Comparison of ENCODE assay signal across 18 mouse cellular contexts in the genomic region with DNA sequence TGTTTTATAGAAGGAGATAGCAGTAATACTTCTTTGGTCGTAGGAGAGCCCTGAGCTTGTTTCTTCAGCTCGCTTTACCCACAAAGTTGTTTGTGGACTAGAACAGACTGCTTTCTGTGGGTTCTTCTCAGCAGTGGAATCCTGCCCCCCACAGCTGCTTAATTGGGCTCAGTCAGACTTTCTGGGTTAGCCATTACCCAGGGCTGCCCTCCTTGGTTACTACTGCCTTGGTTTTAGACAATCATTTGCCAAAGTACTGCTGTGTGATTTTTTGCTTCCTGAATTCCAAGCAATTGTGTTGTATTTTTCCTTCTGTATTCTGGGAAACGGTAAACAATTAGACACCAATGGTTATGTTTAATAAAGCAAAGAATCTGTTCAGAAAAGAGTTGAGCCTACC.
DNase-seq lines count a peak whose midpoint lies in the region; ATAC-seq and TF ChIP-seq lines count a peak whose summit lies in the region.
"Had no signal": no experiment of that assay in that cellular context is flagged by ENCODE, and none has a peak within 500 bp of the region (broad histone marks: within the 10 kb centered on the region; RNA-seq: fewer than 3 reads in every experiment).

No protein-coding gene starts in this region.

- peaks cover 3% of the 10 kb centered on the region for H3K4me1 ChIP-seq in bone marrow, adult 2 months (ENCODE audit: control insufficient read depth, insufficient read depth, low read length)
- peaks cover 5% of the 10 kb centered on the region; the same call in 1 of the 2 replicates for H3K4me1 ChIP-seq in kidney, postnatal 0 days (replicated peaks; ENCODE audit: insufficient read depth, low read length)
- H3K4me1 ChIP-seq in stomach, embryonic 16.5 days (ENCODE audit: control insufficient read depth, insufficient read depth, low read length): no peaks in the 10 kb centered on the region
- H3K4me1 ChIP-seq: intestine, embryonic 15.5 days; lung, embryonic 15.5 days had no signal

- DNase-seq in layer of hippocampus, adult 2 months (ENCODE audit: low spot score in 2 of 2): no peak
- DNase-seq in layer of hippocampus, adult 11-12 months (ENCODE audit: low spot score): no peak
- peak; percentile 55 for DNase-seq in kidney, postnatal 0 days (ENCODE audit: low spot score)
- no peak for DNase-seq in T-cell, adult 2 months (ENCODE audit: low spot score)
- DNase-seq in heart, adult 8-10 months (ENCODE audit: low spot score): no peak
- DNase-seq: adrenal gland, postnatal 25 days; cerebellum, adult 9-10 months; embryo, embryonic 11 days; gastrocnemius, postnatal 10 days had no signal

- no peak overlapping the region for H3K9ac ChIP-seq in kidney, postnatal 0 days (ENCODE audit: low read depth, low read length)
- no peak overlapping the region for H3K9ac ChIP-seq in stomach, embryonic 16.5 days (ENCODE audit: low read length)
- H3K9ac ChIP-seq: embryonic facial prominence, embryonic 15.5 days; hindbrain, embryonic 13.5 days; intestine, embryonic 15.5 days; lung, embryonic 15.5 days had no signal

- no peaks in the 10 kb centered on the region for H3K9me3 ChIP-seq in kidney, postnatal 0 days (replicated peaks; ENCODE audit: low read length)
- no peaks in the 10 kb centered on the region for H3K9me3 ChIP-seq in stomach, embryonic 16.5 days (replicated peaks; ENCODE audit: control insufficient read depth, low read length)
- H3K9me3 ChIP-seq: embryonic facial prominence, embryonic 15.5 days; forebrain, embryonic 10.5 days; hindbrain, embryonic 13.5 days; intestine, embryonic 15.5 days; lung, embryonic 15.5 days; megakaryocyte, embryonic 14.5 days had no signal

- no peaks in the 10 kb centered on the region for H3K36me3 ChIP-seq in kidney, postnatal 0 days (ENCODE audit: insufficient read depth, low read length)
- no peaks in the 10 kb centered on the region for H3K36me3 ChIP-seq in stomach, embryonic 16.5 days (ENCODE audit: control insufficient read depth, insufficient read depth, low read length)
- H3K36me3 ChIP-seq: embryonic facial prominence, embryonic 15.5 days; forebrain, embryonic 10.5 days; hindbrain, embryonic 13.5 days; intestine, embryonic 15.5 days; lung, embryonic 15.5 days had no signal

- TF ChIP-seq POLR2A in bone marrow, adult 2 months (IDR thresholded peaks at IDR 0.05; ENCODE audit: borderline replicate concordance, control insufficient read depth, low read depth, low read length): no peak

- H3K4me3 ChIP-seq in layer of hippocampus, adult 2 months: no peak overlapping the region
- no peak overlapping the region for H3K4me3 ChIP-seq in bone marrow, adult 2 months (replicated peaks; ENCODE audit: control insufficient read depth, low read depth, low read length)
- no peak overlapping the region for H3K4me3 ChIP-seq in kidney, postnatal 0 days (replicated peaks; ENCODE audit: low read depth, low read length)
- no peak overlapping the region for H3K4me3 ChIP-seq in stomach, embryonic 16.5 days (replicated peaks; ENCODE audit: low read length)
- H3K4me3 ChIP-seq: embryonic facial prominence, embryonic 15.5 days; forebrain, embryonic 10.5 days; hindbrain, embryonic 13.5 days; intestine, embryonic 15.5 days; lung, embryonic 15.5 days had no signal

- peak overlapping the region; percentile 55; the same call in 1 of the 2 replicates for H3K27ac ChIP-seq in layer of hippocampus, adult 2 months
- peak overlapping the region; percentile 61; the same call in 1 of the 2 replicates for H3K27ac ChIP-seq in bone marrow, adult 2 months (ENCODE audit: control insufficient read depth, insufficient read depth, low read depth, low read length, poor library complexity)
- peak overlapping the region; percentile 65; the same call in 1 of the 2 replicates for H3K27ac ChIP-seq in kidney, postnatal 0 days
- peak overlapping the region; percentile 36; the same call in 1 of the 2 replicates for H3K27ac ChIP-seq in stomach, embryonic 16.5 days (ENCODE audit: low read length)
- H3K27ac ChIP-seq: embryonic facial prominence, embryonic 15.5 days; forebrain, embryonic 10.5 days; hindbrain, embryonic 13.5 days; intestine, embryonic 15.5 days; lung, embryonic 15.5 days had no signal

- TF ChIP-seq CTCF in layer of hippocampus, adult 2 months (conservative IDR thresholded peaks at IDR 0.05): no peak
- TF ChIP-seq CTCF in bone marrow, adult 2 months (IDR thresholded peaks at IDR 0.05; ENCODE audit: control insufficient read depth, insufficient read depth, low read length): no peak
- TF ChIP-seq CTCF in kidney, postnatal 0 days (IDR thresholded peaks at IDR 0.05; ENCODE audit: low read depth): peak; percentile 5; the same call in 1 of the 2 replicates

- H3K4me2 ChIP-seq in kidney, postnatal 0 days (ENCODE audit: low read length): no peak overlapping the region
- H3K4me2 ChIP-seq in stomach, embryonic 16.5 days (ENCODE audit: low read depth, low read length): no peak overlapping the region
- H3K4me2 ChIP-seq: embryonic facial prominence, embryonic 15.5 days; hindbrain, embryonic 13.5 days; intestine, embryonic 15.5 days; lung, embryonic 15.5 days had no signal

- peak; percentile 82 for ATAC-seq in kidney, postnatal 0 days (replicated peaks; ENCODE audit: low FRiP score, low read depth)
- no peak for ATAC-seq in stomach, embryonic 16.5 days (ENCODE audit: insufficient read depth, low FRiP score)
- ATAC-seq: intestine, embryonic 15.5 days; midbrain, embryonic 16.5 days had no signal

- WGBS in bone marrow, adult 2 months: 48% methylated on average over 3 of the region's 3 CpGs
- WGBS in kidney, postnatal 0 days: 65% methylated on average over 3 of the region's 3 CpGs
- WGBS in stomach, embryonic 16.5 days: 81% methylated on average over 3 of the region's 3 CpGs

- no peaks in the 10 kb centered on the region for H3K27me3 ChIP-seq in kidney, postnatal 0 days (ENCODE audit: insufficient read depth, low read length)
- no peaks in the 10 kb centered on the region for H3K27me3 ChIP-seq in stomach, embryonic 16.5 days (ENCODE audit: control insufficient read depth, insufficient read depth, low read length)
- H3K27me3 ChIP-seq: embryonic facial prominence, embryonic 15.5 days; hindbrain, embryonic 13.5 days; intestine, embryonic 15.5 days; lung, embryonic 15.5 days had no signal
